In the genomic region with DNA sequence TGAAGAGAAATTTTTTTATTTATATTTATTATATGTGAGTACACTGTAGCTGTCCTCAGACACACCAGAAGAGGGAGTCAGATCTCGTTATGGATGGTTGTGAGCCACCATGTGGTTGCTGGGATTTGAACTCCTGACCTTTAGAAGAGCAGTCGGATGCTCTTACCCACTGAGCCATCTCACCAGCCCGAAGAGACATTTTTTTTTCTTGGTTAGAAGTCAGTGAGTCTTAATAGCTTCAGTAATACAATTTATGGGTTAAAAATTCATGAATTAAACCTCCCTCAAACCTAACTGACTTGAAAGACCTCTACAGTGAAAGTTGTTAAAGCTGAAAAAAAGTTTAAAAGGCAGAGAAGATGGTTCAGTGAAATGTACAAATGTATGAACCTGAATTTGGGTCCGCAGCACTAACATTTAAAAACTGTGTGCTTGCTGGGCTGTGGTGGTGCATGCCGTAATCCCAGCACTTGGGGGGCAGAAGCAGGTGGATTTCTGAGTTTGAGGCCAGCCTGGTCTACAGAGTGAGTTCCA, we compare ENCODE assay signal across 8 mouse cellular contexts. TPM values are rescaled to one million over a fixed set of nuclear protein-coding genes. Genes with fewer than 3 reads are reported as not detected.
DNase-seq lines count a peak whose midpoint lies in the region; ATAC-seq and TF ChIP-seq lines count a peak whose summit lies in the region.
"Not testable (repeated sequence)": the region's sequence is repeated elsewhere in the genome, so short reads cannot be mapped to it uniquely, and the experiment has no call there.
"Had no signal": no experiment of that assay in that cellular context is flagged by ENCODE, and none has a peak within 500 bp of the region (broad histone marks: within the 10 kb centered on the region; RNA-seq: fewer than 3 reads in every experiment).

No protein-coding gene starts in this region.

- DNase-seq in 416B (ENCODE audit: low read depth) (peak; percentile 55), ES-E14 (ENCODE audit: low read depth, low spot score) (peak; percentile 34), ZHBTc4 (ENCODE audit: low read depth, low spot score) (peak; percentile 65)
- DNase-seq in intestine, embryonic 14.5 days (ENCODE audit: low spot score); kidney, postnatal 0 days (ENCODE audit: low spot score); liver, postnatal 0 days: not testable (repeated sequence)

- 38% methylated on average over 5 of the region's 5 CpGs for WGBS in intestine, embryonic 14.5 days
- 29% methylated on average over 5 of the region's 5 CpGs for WGBS in kidney, postnatal 0 days
- 30% methylated on average over 5 of the region's 5 CpGs for WGBS in liver, embryonic 12.5 days (ENCODE audit: insufficient replicate concordance)
- 41% methylated on average over 5 of the region's 5 CpGs for WGBS in liver, postnatal 0 days (ENCODE audit: insufficient replicate concordance)

- not testable (repeated sequence) for H3K4me3 ChIP-seq in ES-E14 (ENCODE audit: insufficient read depth in 1 of 2, low read depth in 1 of 2, low read length in 2 of 2, poor library complexity in 1 of 2, severe bottlenecking in 1 of 2); intestine, embryonic 14.5 days (ENCODE audit: low read depth, low read length); kidney, postnatal 0 days (replicated peaks; ENCODE audit: low read depth, low read length); liver, embryonic 12.5 days; liver, postnatal 0 days (ENCODE audit: low read depth, low read length)

- TF ChIP-seq CTCF in kidney, postnatal 0 days (IDR thresholded peaks at IDR 0.05; ENCODE audit: low read depth), result peak; percentile 26; the same call in 1 of the 2 replicates
- not testable (repeated sequence) for TF ChIP-seq CTCF in liver, postnatal 0 days (IDR thresholded peaks at IDR 0.05; ENCODE audit: low read depth)

- H3K4me1 ChIP-seq in ES-E14 (ENCODE audit: control insufficient read depth in 2 of 2, insufficient read depth in 2 of 2, low read length in 2 of 2, poor library complexity in 1 of 2); intestine, embryonic 14.5 days (replicated peaks; ENCODE audit: control insufficient read depth, insufficient read depth, low read length); kidney, postnatal 0 days (replicated peaks; ENCODE audit: insufficient read depth, low read length): not testable (repeated sequence)
- peaks cover 23% of the 10 kb centered on the region for H3K4me1 ChIP-seq in liver, embryonic 12.5 days
- H3K4me1 ChIP-seq in liver, postnatal 0 days (ENCODE audit: insufficient read depth), result peaks cover 11% of the 10 kb centered on the region

- H3K9me3 ChIP-seq in ES-E14 (ENCODE audit: control insufficient read depth, insufficient read depth, low read depth, low read length); intestine, embryonic 14.5 days (ENCODE audit: control insufficient read depth, low read length); kidney, postnatal 0 days (replicated peaks; ENCODE audit: low read length); liver, embryonic 12.5 days (replicated peaks); liver, postnatal 0 days (ENCODE audit: low read length): not testable (repeated sequence)

- peaks cover 32% of the 10 kb centered on the region for H3K36me3 ChIP-seq in ES-E14 (ENCODE audit: control insufficient read depth, insufficient read depth, low read length, poor library complexity, severe bottlenecking)
- H3K36me3 ChIP-seq in intestine, embryonic 14.5 days (ENCODE audit: control insufficient read depth, insufficient read depth, low read length), result peaks cover 33% of the 10 kb centered on the region
- H3K36me3 ChIP-seq in kidney, postnatal 0 days (ENCODE audit: insufficient read depth, low read length), result peaks cover 14% of the 10 kb centered on the region; the same call in 1 of the 2 replicates
- H3K36me3 ChIP-seq in liver, embryonic 12.5 days, result peaks cover 41% of the 10 kb centered on the region
- H3K36me3 ChIP-seq in liver, postnatal 0 days (replicated peaks; ENCODE audit: insufficient read depth, low read length), result peaks cover 21% of the 10 kb centered on the region

- not testable (repeated sequence) for H3K9ac ChIP-seq in ES-E14 (ENCODE audit: insufficient read depth, low read depth, low read length, poor library complexity, severe bottlenecking); intestine, embryonic 14.5 days (ENCODE audit: low read length); kidney, postnatal 0 days (ENCODE audit: low read depth, low read length); liver, embryonic 12.5 days; liver, postnatal 0 days (replicated peaks)

- not testable (repeated sequence) for TF ChIP-seq EP300 in liver, postnatal 0 days (IDR thresholded peaks at IDR 0.05; ENCODE audit: low read depth)

- 0 out of 2 replicates have a peak, but pooled peaks have one; percentile 2 for ATAC-seq in intestine, embryonic 14.5 days (replicated peaks; ENCODE audit: low FRiP score, low TSS enrichment, low read depth)
- ATAC-seq in kidney, postnatal 0 days (replicated peaks; ENCODE audit: low FRiP score, low read depth); liver, embryonic 12.5 days; liver, postnatal 0 days: not testable (repeated sequence)

- in situ Hi-C loops in ES-E14 (cut with MboI; ENCODE audit: low sequenced_read_pairs in 2 of 2, unreplicated experiment in 2 of 2), result not testable (repeated sequence)

- not testable (repeated sequence) for H3K27ac ChIP-seq in ES-E14 (ENCODE audit: insufficient read depth, low read depth, low read length, poor library complexity, severe bottlenecking); intestine, embryonic 14.5 days (ENCODE audit: low read depth); kidney, postnatal 0 days
- H3K27ac ChIP-seq in liver, embryonic 12.5 days, result peak overlapping the region; percentile 49
- H3K27ac ChIP-seq in liver, postnatal 0 days (ENCODE audit: low read depth), result peak overlapping the region; percentile 41; the same call in 1 of the 2 replicates

- H3K4me2 ChIP-seq in intestine, embryonic 14.5 days (ENCODE audit: low read length); kidney, postnatal 0 days (ENCODE audit: low read length); liver, embryonic 12.5 days; liver, postnatal 0 days (ENCODE audit: low read depth, low read length): not testable (repeated sequence)

- H3K27me3 ChIP-seq in intestine, embryonic 14.5 days (replicated peaks; ENCODE audit: control insufficient read depth, insufficient read depth, low read length); kidney, postnatal 0 days (ENCODE audit: insufficient read depth, low read length); liver, embryonic 12.5 days (replicated peaks); liver, postnatal 0 days (ENCODE audit: insufficient read depth, low read length): not testable (repeated sequence)

RNA-seq across cellular contexts. Expression of gene Rps9, which starts 4.7 kb away (rescaled TPM):
- total RNA-seq in ES-E14 (2012; rRNA removed), result 2,173 and 2,308 TPM in 2 replicates
- 1,715 and 1,748 TPM in 2 replicates for polyA plus RNA-seq in intestine, embryonic 14.5 days (2014; fragmentation: Nextera tagmentation; extraction: Ambion mirVana)
- 1,586 and 1,624 TPM in 2 replicates for polyA plus RNA-seq in kidney, postnatal 0 days (2015; fragmentation: Nextera tagmentation; extraction: Ambion mirVana)
- 1,310 and 1,334 TPM in 2 replicates for polyA plus RNA-seq in liver, embryonic 12.5 days (2016; fragmentation: Nextera tagmentation; extraction: Ambion mirVana)
- polyA plus RNA-seq in liver, postnatal 0 days (2015; fragmentation: Nextera tagmentation; extraction: Ambion mirVana), result 859 and 872 TPM in 2 replicates

RNA-seq across cellular contexts. Expression of gene Pirb, which starts 11.7 kb away (rescaled TPM):
- total RNA-seq in ES-E14 (2012; rRNA removed), result 0.09 TPM in 1 of 2 replicates, not detected in the other
- 0.77 and 0.81 TPM in 2 replicates for polyA plus RNA-seq in intestine, embryonic 14.5 days (2014; fragmentation: Nextera tagmentation; extraction: Ambion mirVana)
- 1.3 and 1.4 TPM in 2 replicates for polyA plus RNA-seq in kidney, postnatal 0 days (2015; fragmentation: Nextera tagmentation; extraction: Ambion mirVana)
- polyA plus RNA-seq in liver, embryonic 12.5 days (2016; fragmentation: Nextera tagmentation; extraction: Ambion mirVana), result 0.91 and 0.94 TPM in 2 replicates
- polyA plus RNA-seq in liver, postnatal 0 days (2015; fragmentation: Nextera tagmentation; extraction: Ambion mirVana), result 5.6 and 7.0 TPM in 2 replicates
- polyA plus RNA-seq: erythroblast, embryonic 14.5 days had no signal

RNA-seq across cellular contexts. Expression of gene Mboat7, which starts 15.2 kb away (rescaled TPM):
- total RNA-seq in ES-E14 (2012; rRNA removed), result 34.4 and 55.9 TPM in 2 replicates
- polyA plus RNA-seq in intestine, embryonic 14.5 days (2014; fragmentation: Nextera tagmentation; extraction: Ambion mirVana), result 38.7 and 43.8 TPM in 2 replicates
- polyA plus RNA-seq in kidney, postnatal 0 days (2015; fragmentation: Nextera tagmentation; extraction: Ambion mirVana), result 55.2 and 60.0 TPM in 2 replicates
- polyA plus RNA-seq in liver, embryonic 12.5 days (2016; fragmentation: Nextera tagmentation; extraction: Ambion mirVana), result 24.9 and 27.5 TPM in 2 replicates
- 14.8 and 16.1 TPM in 2 replicates for polyA plus RNA-seq in liver, postnatal 0 days (2015; fragmentation: Nextera tagmentation; extraction: Ambion mirVana)

RNA-seq across cellular contexts. Expression of gene Tsen34, which starts 15.9 kb away (rescaled TPM):
- total RNA-seq in ES-E14 (2012; rRNA removed), result 79.0 and 90.2 TPM in 2 replicates
- polyA plus RNA-seq in intestine, embryonic 14.5 days (2014; fragmentation: Nextera tagmentation; extraction: Ambion mirVana), result 244 and 253 TPM in 2 replicates
- 228 and 235 TPM in 2 replicates for polyA plus RNA-seq in kidney, postnatal 0 days (2015; fragmentation: Nextera tagmentation; extraction: Ambion mirVana)
- polyA plus RNA-seq in liver, embryonic 12.5 days (2016; fragmentation: Nextera tagmentation; extraction: Ambion mirVana), result 59.0 and 60.3 TPM in 2 replicates
- 46.1 and 50.9 TPM in 2 replicates for polyA plus RNA-seq in liver, postnatal 0 days (2015; fragmentation: Nextera tagmentation; extraction: Ambion mirVana)

RNA-seq across cellular contexts. Expression of gene Tmc4, which starts 31.2 kb away (rescaled TPM):
- total RNA-seq in ES-E14 (2012; rRNA removed), result 2.9 and 5.3 TPM in 2 replicates
- polyA plus RNA-seq in intestine, embryonic 14.5 days (2014; fragmentation: Nextera tagmentation; extraction: Ambion mirVana), result 60.5 and 64.1 TPM in 2 replicates
- 27.9 and 28.1 TPM in 2 replicates for polyA plus RNA-seq in kidney, postnatal 0 days (2015; fragmentation: Nextera tagmentation; extraction: Ambion mirVana)
- 6.9 and 8.1 TPM in 2 replicates for polyA plus RNA-seq in liver, embryonic 12.5 days (2016; fragmentation: Nextera tagmentation; extraction: Ambion mirVana)
- 4.7 and 5.0 TPM in 2 replicates for polyA plus RNA-seq in liver, postnatal 0 days (2015; fragmentation: Nextera tagmentation; extraction: Ambion mirVana)
